Mouse (Mus musculus) liver, adult 2 months (tissue): ENCODE data around the gene Rubcn.

Source experiments
- CTCF ChIP-seq: fragments of 200-500 bp; IDR thresholded peaks from 2 replicates; pipeline ENCODE4 v1.5.1; 2011; ENCODE audit warnings: low read depth, low read length, control low read depth
- POLR2A ChIP-seq: fragments of 200-500 bp; IDR thresholded peaks from 2 replicates; pipeline ENCODE4 v1.6.1; 2011; ENCODE audit warnings: low read length, control low read depth; ENCODE audit not compliant: insufficient read depth; ENCODE audit errors: extremely low read depth

DNA sequence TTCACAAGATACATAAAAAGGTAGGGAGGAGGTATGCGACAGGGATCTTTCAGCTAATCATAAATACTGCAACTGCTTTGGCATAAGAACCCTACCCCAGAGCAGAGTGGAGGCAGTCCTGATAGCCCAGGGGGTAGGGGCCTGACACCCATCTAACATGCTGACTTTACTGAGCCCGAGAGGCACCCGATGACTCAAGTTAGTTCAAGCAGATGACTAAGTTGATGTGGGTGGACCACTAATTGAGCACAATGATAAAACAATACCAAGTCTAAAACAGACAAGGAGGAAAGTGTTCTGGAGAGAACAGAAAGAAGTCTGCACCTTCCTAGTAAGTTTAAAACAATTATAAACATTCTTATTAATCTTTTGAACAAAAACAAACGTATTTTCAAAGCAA, 46.1 kb downstream of the Rubcn start:
- no peak for TF ChIP-seq CTCF
- TF ChIP-seq POLR2A, result no peak
